Mouse (Mus musculus) thymus, postnatal 25 days (tissue): ENCODE measurements around the gene Maco1.

Experiments
- DNase-seq: peaks from one replicate; pipeline ENCODE4 v3.0.0; 2022

Maco1 gene

GRCm38 (mm10) chr4:134769081-134769811 is 83.9 kb downstream of the Maco1 start:
- no peak for DNase-seq

DNA sequence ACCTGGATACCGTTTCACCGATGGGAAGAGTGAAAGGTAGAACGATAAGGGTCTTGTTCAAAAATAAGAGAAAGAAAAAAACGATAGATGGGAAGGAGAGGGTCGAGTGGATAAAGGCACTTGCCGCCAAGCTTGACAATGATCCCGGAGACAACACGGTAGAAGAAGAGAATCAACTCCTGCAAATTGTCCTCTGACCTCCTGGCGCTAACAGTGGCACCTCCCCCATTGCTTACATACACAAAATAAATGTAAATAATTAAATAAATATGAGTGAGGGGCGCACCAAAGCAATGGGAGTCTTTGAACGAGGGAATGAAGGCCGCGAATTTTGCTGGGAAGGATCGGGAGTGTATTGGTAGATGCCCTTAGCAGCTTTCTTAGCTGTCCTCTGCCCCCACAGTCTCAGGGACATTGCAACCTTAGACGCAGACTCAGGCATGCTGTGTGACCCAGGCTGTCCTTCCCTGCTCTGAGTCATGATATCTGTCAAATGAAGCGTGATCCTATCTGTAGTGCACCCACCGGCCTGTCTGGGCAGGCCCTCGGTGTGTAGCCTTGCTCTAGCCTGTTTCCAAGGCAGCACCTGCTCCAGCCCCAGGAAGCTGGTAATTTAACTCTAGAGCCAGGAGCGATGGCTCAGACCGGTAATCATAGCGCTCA is 84.8 kb downstream of the Maco1 start:
- no peak for DNase-seq

DNA sequence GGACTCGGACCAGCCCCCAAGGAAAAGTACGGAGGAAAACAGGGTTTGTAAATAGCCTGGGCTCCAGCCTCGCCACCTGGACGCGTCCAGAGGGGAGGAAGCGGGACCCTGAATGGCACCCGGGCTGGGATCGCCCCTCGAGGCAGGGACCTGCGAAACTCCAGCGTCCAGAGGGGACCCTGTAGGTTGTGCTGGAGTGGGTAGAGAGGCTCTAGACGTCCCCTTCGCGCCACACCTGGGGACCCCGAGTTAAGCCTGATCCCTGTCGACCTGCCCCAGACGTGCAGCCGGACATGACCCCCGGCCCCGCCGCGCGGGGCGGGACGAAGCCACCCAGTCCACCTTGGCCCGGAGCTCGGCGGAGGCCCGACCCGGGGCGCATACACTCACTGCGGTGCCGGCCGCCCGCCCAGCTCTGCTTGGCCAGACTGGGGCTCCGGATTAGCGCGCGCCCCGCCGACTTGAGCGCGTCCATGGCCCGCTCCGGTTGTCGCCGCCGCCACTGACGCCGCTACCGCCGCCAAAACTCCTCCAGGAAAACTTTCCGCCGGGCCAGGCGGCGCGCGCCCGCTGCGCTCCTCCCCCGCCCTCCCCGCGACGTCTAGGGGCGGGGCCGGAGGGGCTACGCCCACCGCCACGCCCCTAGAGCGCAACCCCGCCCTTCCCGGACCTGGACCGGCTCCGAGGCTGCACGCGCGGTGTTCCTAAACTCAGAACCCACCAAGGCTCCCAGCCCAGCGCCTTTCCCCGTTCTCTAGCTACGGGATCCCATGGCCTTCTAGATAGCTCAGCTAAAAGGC is 85.5 kb downstream of the Maco1 start, which contains the start of gene Ldlrap1:
Ldlrap1 (minus strand) TSS at position 599 of the 800 bp plus-strand sequence.
- DNase-seq, result peak; percentile 80

DNA sequence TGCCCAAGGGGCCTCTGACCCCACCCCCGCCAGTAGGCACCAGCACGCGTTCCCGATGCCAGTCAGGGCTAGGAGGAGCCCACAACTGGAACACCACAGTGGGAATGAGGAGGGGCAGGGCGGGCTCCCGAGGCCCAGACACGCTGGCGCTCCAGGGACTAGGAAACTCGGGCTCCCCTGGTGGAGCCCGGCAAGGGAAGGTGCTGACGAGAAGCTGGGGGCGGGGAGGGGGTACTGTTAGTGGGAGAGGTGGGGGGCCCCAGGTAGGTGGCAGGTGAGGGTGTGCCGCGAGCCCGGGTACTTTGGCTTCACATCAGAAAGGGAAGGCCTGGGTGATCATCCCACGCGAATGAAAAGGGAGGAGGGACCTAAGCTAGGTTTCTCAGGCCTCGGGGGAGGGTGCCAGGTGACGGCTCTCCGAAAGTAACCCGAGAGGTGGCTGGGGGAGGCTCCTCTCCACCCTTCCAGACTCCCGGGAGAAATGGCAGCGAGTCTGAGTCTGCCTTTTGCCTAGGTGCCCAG is 86.2 kb downstream of the Maco1 start:
- peak; percentile 33 for DNase-seq

GRCm38 (mm10) chr4:134766277-134766676 is 86.9 kb downstream of the Maco1 start:
- no peak for DNase-seq

- DNase-seq, result no peak
Observed at GRCm38 (mm10) chr4:134764333-134764732, 88.8 kb downstream of the Maco1 start.

- DNase-seq, result no peak
Observed at GRCm38 (mm10) chr4:134762360-134762759, 90.8 kb downstream of the Maco1 start.

GRCm38 (mm10) chr4:134760793-134761201 is 92.3 kb downstream of the Maco1 start:
- no peak for DNase-seq

- no peak for DNase-seq
Observed at GRCm38 (mm10) chr4:134760281-134760680, 92.9 kb downstream of the Maco1 start.

DNA sequence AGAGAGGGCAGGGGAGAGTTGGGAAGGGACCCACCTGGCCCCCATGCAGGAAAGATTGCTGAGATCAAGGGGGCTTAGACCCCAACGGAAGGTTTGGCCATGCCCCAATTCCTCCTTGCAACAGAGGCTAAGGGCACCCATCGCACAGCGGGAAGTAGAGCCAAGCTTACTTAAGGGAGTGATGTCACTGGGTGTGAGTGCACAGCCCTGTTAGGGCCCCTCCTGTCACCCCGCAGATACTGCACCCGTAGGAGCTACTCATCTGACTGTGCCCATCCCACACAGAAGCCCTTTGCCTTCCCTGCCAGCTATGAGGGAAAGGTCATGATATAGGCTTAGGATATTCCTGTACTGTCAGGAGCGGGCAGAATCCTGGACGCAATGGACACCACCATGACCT is 93.6 kb downstream of the Maco1 start:
- no peak for DNase-seq

DNA sequence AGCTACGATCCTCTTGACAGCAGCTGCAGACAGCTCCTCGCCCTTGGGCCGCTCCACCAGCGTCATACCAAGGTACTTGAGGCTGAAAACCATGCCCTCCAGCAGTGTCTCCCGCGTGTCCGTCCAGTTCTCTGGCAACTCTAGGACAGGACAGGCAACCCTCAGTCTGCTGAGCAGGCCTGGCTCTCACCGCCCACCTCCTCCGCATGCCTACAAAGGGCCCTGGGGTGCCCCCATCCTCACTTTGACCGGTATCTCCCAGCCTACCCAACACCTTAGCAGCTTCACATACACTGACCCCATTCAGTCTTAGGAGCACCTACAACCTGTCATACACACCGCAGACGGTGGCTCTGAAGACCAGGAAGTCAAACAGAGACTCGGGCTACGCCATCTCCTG is 94.2 kb downstream of the Maco1 start:
- no peak for DNase-seq

DNA sequence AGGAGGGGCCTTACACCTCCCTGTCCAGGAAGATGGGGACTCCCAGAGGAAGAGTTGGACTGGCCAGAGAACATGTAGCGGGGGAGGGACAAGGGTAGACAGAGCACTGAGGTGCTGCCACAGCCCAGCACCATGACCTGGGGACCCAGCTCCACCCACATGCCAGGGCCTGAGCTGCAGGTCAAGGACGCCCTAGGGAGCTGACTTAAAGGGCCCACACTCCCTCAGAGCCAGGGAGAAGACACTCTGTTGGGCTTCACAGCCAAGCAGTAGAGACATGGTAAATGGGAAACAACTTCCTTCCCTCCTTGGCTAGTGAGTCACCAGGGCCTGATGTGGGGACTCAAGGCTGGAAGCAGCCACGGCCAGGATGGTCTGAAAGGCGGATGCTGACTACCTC is 94.8 kb downstream of the Maco1 start:
- no peak for DNase-seq

DNA sequence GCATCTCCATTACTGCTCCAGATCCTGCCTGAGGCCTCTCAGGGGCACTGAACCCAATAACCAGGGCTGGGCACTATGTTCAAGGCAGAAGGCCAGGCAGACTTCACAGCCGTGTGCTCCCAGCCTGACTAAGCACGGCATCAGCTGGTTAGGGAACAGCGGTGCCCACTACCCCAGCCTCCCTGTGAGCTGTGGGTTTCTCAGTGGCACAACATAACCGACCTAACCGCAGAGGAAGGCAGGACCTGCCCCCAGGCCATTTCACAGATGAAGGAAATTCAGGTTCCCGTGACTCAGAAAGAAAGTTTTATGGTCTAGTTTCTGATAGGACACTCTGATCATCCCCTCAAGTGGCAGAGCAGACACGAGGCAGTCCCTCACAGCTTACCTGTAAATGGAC is 96.2 kb downstream of the Maco1 start:
- no peak for DNase-seq

- no peak for DNase-seq
Observed at GRCm38 (mm10) chr4:134754941-134755340, 98.2 kb downstream of the Maco1 start.

- peak; percentile 68 for DNase-seq
Observed at GRCm38 (mm10) chr4:134754371-134754770, 98.8 kb downstream of the Maco1 start.

- DNase-seq, result peak; percentile 53
Observed at GRCm38 (mm10) chr4:134753516-134754261, 99.5 kb downstream of the Maco1 start.

- DNase-seq, result no peak
Observed at GRCm38 (mm10) chr4:134752911-134753426, 100.2 kb downstream of the Maco1 start.
